Mouse (Mus musculus) forelimb bud, embryonic 11.5 days (tissue): ENCODE measurements around the gene Ear14.
"Not testable (repeated sequence)": the region's sequence is repeated elsewhere in the genome, so short reads cannot be mapped to it uniquely, and the experiment has no call there.

Experiments
- DNase-seq: peaks from one replicate; pipeline ENCODE4 v3.0.0-alpha.2; 2012; ENCODE audit warnings: low read depth, low spot score

Gene Ear14

DNA sequence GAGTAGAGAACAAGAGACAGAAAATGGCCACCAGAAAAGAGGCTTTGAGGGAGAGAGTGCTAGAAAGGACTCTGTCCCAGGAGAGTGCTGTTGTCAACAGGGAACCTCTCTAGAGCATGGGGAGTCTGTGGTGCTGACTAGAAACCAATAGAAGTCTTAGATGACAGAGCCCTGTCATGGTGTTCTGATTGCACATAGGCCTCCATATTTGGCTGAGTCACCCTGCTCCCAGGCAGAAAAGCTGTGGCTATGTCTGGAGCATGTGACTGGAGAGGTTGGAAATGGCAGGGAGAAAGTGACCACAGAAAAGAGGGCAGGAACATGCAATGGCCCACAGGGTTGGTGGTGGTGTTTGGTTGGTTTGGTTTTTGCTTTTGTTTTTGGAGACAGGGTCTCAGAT is 49.0 kb downstream of the Ear14 start:
- DNase-seq: not testable (repeated sequence)

DNA sequence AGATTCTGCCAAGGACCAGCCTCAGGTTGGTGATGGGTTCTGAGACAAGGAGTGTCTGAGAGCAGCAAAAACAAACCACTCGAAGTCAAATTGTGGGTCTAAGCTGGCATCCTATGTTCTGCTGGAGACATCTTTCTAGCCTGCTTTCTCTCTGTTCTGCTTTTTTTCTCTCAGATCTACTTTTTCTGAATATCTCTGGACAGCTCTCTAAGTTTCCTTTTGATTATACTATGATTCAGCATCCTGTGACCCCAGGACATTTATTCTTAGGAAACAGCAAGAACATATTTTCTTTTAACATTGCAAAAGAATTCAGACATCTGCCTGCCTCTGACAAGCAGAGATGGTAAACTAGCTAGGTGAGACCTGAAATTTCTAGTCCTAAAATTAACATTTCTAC is 50.4 kb downstream of the Ear14 start:
- no peak for DNase-seq
